Mouse (Mus musculus) testis, adult 2 months (tissue): ENCODE results near the gene Rbfox3. TPM values are rescaled to one million over a fixed set of nuclear protein-coding genes. Genes with fewer than 3 reads are reported as not detected.

Source experiments
- H3K27ac ChIP-seq: fragments of 200-500 bp; 2 replicates; pipeline ENCODE4 v1.5.1; 2012; ENCODE audit warnings: low read depth, low read length; ENCODE audit not compliant: control insufficient read depth, insufficient read depth
- H3K27me3 ChIP-seq: fragments of 200-500 bp; 2 replicates; pipeline ENCODE4 v1.6.1; 2012; ENCODE audit warnings: mild to moderate bottlenecking, low read length, moderate library complexity; ENCODE audit not compliant: control insufficient read depth, insufficient read depth
- H3K36me3 ChIP-seq: fragments of 200-500 bp; 2 replicates; pipeline ENCODE4 v1.6.1; 2012; ENCODE audit warnings: mild to moderate bottlenecking, low read length; ENCODE audit not compliant: control insufficient read depth, insufficient read depth
- H3K4me1 ChIP-seq: fragments of 200-500 bp; 2 replicates; pipeline ENCODE4 v1.6.1; 2012; ENCODE audit warnings: low read length; ENCODE audit not compliant: control insufficient read depth, insufficient read depth
- H3K4me3 ChIP-seq: fragments of 200-500 bp; 2 replicates; pipeline ENCODE4 v1.5.1; 2012; ENCODE audit warnings: low read depth, mild to moderate bottlenecking, low read length, moderate library complexity, mixed read lengths; ENCODE audit not compliant: control insufficient read depth
- CTCF ChIP-seq: fragments of 200-500 bp; IDR thresholded peaks from 2 replicates; pipeline ENCODE4 v1.5.1; 2012; ENCODE audit warnings: low read depth, mild to moderate bottlenecking, inconsistent platforms, low read length, moderate library complexity; ENCODE audit not compliant: control insufficient read depth, insufficient read depth, insufficient replicate concordance
- POLR2A ChIP-seq: fragments of 200-500 bp; IDR thresholded peaks from 2 replicates; pipeline ENCODE4 v1.6.1; 2012; ENCODE audit warnings: low read depth, mild to moderate bottlenecking, inconsistent platforms, low read length, moderate library complexity; ENCODE audit not compliant: control insufficient read depth
- polyA plus RNA-seq: library from polyadenylated mRNA; depleted of rRNA; stranded (reverse); fragments of >200 nt; gene quantifications from 2 replicates; pipeline ENCODE4 v1.2.3, GENCODE M21; 2012

Rbfox3 gene
- polyA plus RNA-seq, 1 experiment: 0.28 TPM

- Histone ChIP-seq H3K27me3 (no peaks in the 10 kb centered on the region), H3K27ac (no peak overlapping the region), H3K36me3 (no peaks in the 10 kb centered on the region), H3K4me1 (peaks cover 7% of the 10 kb centered on the region), H3K4me3 (peak overlapping the region; percentile 26; the same call in 1 of the 2 replicates)
- no peak for TF ChIP-seq POLR2A
- TF ChIP-seq CTCF: no peak
These were observed 341.2 kb downstream of the Rbfox3 start for GRCm38 (mm10) chr11:118570164-118570563.

DNA sequence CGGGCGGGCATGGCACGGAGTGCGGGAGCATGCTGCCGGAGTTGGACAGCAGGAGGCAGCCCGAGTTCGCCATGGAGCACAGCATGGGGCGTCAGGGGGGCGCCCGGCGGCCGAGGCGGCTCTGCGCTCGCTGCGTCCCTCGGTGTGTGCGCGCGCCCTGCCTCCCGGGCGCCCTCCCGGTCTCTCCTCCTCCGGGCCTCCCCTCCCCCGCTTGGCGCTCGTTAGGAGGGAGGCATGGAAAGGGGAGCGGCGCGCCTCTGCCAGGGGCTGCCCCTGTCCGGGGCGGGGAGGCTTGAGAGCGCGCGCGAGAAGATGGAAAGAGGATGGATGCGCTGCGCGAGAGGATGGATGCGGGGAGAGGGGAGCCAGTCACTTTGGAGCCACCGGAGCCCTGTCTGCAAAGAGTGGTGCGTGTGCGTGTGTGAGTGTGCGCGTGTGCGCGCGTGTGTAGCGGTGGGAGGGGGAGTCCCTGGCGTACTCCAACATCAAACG is 341.8 kb downstream of the Rbfox3 start:
- peaks cover 7% of the 10 kb centered on the region for H3K4me1 ChIP-seq
- peak overlapping the region; percentile 26 for H3K4me3 ChIP-seq
- H3K27ac ChIP-seq: no peak overlapping the region
- no peaks in the 10 kb centered on the region for H3K36me3 ChIP-seq
- TF ChIP-seq CTCF (no peak), POLR2A (no peak)
- H3K27me3 ChIP-seq: no peaks in the 10 kb centered on the region

DNA sequence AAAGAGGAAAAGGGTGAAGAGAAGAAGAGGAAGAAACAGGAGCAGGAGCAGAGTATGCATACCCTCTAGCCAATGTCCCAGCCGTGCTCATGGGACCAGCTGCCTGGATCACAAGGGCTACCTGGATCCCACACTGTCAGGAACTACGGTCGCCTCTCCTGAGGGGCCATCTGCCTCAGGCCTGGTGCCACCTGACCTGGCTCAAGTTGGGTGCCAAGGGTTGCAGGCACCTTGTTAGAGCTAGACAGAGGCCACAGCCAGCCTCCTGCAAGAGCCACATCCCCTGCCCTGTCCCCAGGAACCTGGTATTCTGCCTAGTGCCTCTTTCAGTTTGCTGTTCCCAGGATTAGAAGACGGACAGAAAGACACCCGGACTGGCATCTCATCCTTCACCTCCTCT is 347.5 kb downstream of the Rbfox3 start:
- H3K27me3 ChIP-seq: no peaks in the 10 kb centered on the region
- TF ChIP-seq POLR2A: no peak
- no peak for TF ChIP-seq CTCF
- H3K4me1 ChIP-seq: no peaks in the 10 kb centered on the region
- no peak overlapping the region for H3K27ac ChIP-seq
- H3K4me3 ChIP-seq: no peak overlapping the region
- no peaks in the 10 kb centered on the region for H3K36me3 ChIP-seq

DNA sequence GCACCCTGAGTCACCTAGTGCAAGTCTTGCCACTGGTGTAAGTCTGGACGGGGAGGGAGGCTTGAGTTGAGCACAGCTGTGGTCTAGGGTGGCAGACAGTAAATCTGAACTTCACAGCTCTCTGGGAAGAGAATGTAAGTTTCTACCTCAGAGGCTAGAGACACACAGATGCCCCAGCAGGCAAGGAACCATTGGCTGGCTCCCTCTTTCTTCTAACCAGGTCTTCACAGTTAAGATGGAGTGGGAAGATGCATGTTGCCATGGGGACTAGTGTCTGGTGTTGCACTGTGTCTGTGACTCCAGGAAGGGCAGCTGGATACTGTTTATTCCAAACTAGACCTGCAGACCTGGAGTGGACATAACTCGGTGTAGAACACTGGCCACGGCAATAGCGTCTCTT is 348.6 kb downstream of the Rbfox3 start:
- no peak overlapping the region for H3K4me3 ChIP-seq
- H3K4me1 ChIP-seq: no peaks in the 10 kb centered on the region
- no peaks in the 10 kb centered on the region for H3K36me3 ChIP-seq
- H3K27ac ChIP-seq: no peak overlapping the region
- TF ChIP-seq POLR2A (no peak), CTCF (no peak)
- no peaks in the 10 kb centered on the region for H3K27me3 ChIP-seq

- no peak for TF ChIP-seq CTCF
- TF ChIP-seq POLR2A: no peak
- Histone ChIP-seq H3K4me3 (no peak overlapping the region), H3K4me1 (no peaks in the 10 kb centered on the region), H3K36me3 (no peaks in the 10 kb centered on the region), H3K27ac (no peak overlapping the region), H3K27me3 (no peaks in the 10 kb centered on the region)
These were observed 353.2 kb downstream of the Rbfox3 start for GRCm38 (mm10) chr11:118558193-118558592.

- no peaks in the 10 kb centered on the region for H3K4me1 ChIP-seq
- no peak for TF ChIP-seq CTCF
- TF ChIP-seq POLR2A: no peak
- H3K27ac ChIP-seq: no peak overlapping the region
- H3K36me3 ChIP-seq: no peaks in the 10 kb centered on the region
- no peak overlapping the region for H3K4me3 ChIP-seq
- no peaks in the 10 kb centered on the region for H3K27me3 ChIP-seq
These were observed 355.8 kb downstream of the Rbfox3 start for GRCm38 (mm10) chr11:118555631-118556030.

- no peaks in the 10 kb centered on the region for H3K27me3 ChIP-seq
- TF ChIP-seq CTCF (no peak), POLR2A (no peak)
- no peaks in the 10 kb centered on the region for H3K36me3 ChIP-seq
- H3K4me3 ChIP-seq: no peak overlapping the region
- no peak overlapping the region for H3K27ac ChIP-seq
- no peaks in the 10 kb centered on the region for H3K4me1 ChIP-seq
These were observed 356.9 kb downstream of the Rbfox3 start for GRCm38 (mm10) chr11:118554542-118554941.

- Histone ChIP-seq H3K4me3 (no peak overlapping the region), H3K36me3 (no peaks in the 10 kb centered on the region), H3K4me1 (no peaks in the 10 kb centered on the region), H3K27me3 (no peaks in the 10 kb centered on the region), H3K27ac (no peak overlapping the region)
- no peak for TF ChIP-seq POLR2A
These were observed 357.5 kb downstream of the Rbfox3 start for GRCm38 (mm10) chr11:118553926-118554325.
